Mouse (Mus musculus) ovary, postnatal 36 days (tissue): ENCODE measurements around the gene Arsg.

Source experiments
- DNase-seq: peaks from one replicate; pipeline ENCODE4 v3.0.0; 2022; ENCODE audit warnings: low spot score, mixed read lengths

Arsg gene

GRCm38 (mm10) chr11:109622518-109623037 lies 149.4 kb downstream of the Arsg start:
- DNase-seq: no peak
